Mouse (Mus musculus): ENCODE data around the gene Pcdh9. TPM values are rescaled to one million over a fixed set of nuclear protein-coding genes. Genes with fewer than 3 reads are reported as not detected.
A peak's percentile ranks its signal among the peaks of the same experiment; 100 is the strongest.

Pcdh9 gene
- total RNA-seq, 2 experiments from 2014 or later = 3.2 to 4.4 TPM

- DNase-seq = no peak
Observed at GRCm38 (mm10) chr14:93794530-93794929, 95.9 kb downstream of the Pcdh9 start.

- DNase-seq = no peak
Observed at GRCm38 (mm10) chr14:93786234-93786633, 104.2 kb downstream of the Pcdh9 start.

- no peak for DNase-seq
Observed at GRCm38 (mm10) chr14:93785031-93785430, 105.4 kb downstream of the Pcdh9 start.

- DNase-seq = no peak
Observed at GRCm38 (mm10) chr14:93762855-93763254, 127.6 kb downstream of the Pcdh9 start.

- DNase-seq = peak; percentile 15
Observed at GRCm38 (mm10) chr14:93734077-93734673, 156.3 kb downstream of the Pcdh9 start.

GRCm38 (mm10) chr14:93725798-93726197 is 164.7 kb downstream of the Pcdh9 start:
- no peak for DNase-seq

- DNase-seq = no peak
Observed at GRCm38 (mm10) chr14:93719208-93719607, 171.3 kb downstream of the Pcdh9 start.

GRCm38 (mm10) chr14:93713250-93713935 is 177.1 kb downstream of the Pcdh9 start:
- DNase-seq = no peak

GRCm38 (mm10) chr14:93708651-93709050 is 181.8 kb downstream of the Pcdh9 start:
- no peak for DNase-seq

- no peak for DNase-seq
Observed at GRCm38 (mm10) chr14:93701385-93702101, 188.9 kb downstream of the Pcdh9 start.

GRCm38 (mm10) chr14:93700916-93701315 is 189.6 kb downstream of the Pcdh9 start:
- no peak for DNase-seq

- no peak for DNase-seq
Observed at GRCm38 (mm10) chr14:93684641-93685040, 205.8 kb downstream of the Pcdh9 start.

GRCm38 (mm10) chr14:93675273-93676068 is 215.0 kb downstream of the Pcdh9 start:
- DNase-seq = no peak

- DNase-seq = no peak
Observed at GRCm38 (mm10) chr14:93653986-93654757, 236.3 kb downstream of the Pcdh9 start.

- DNase-seq = no peak
Observed at GRCm38 (mm10) chr14:93627241-93627640, 263.2 kb downstream of the Pcdh9 start.

- DNase-seq = no peak
Observed at GRCm38 (mm10) chr14:93624144-93624543, 266.3 kb downstream of the Pcdh9 start.

- no peak for DNase-seq
Observed at GRCm38 (mm10) chr14:93621211-93621610, 269.3 kb downstream of the Pcdh9 start.

- DNase-seq = no peak
Observed at GRCm38 (mm10) chr14:93607546-93607945, 282.9 kb downstream of the Pcdh9 start.

- DNase-seq = no peak
Observed at GRCm38 (mm10) chr14:93599997-93600396, 290.5 kb downstream of the Pcdh9 start.

GRCm38 (mm10) chr14:93585432-93586024 is 305.0 kb downstream of the Pcdh9 start:
- no peak for DNase-seq

GRCm38 (mm10) chr14:93564361-93564760 is 326.1 kb downstream of the Pcdh9 start:
- no peak for DNase-seq
